Mouse (Mus musculus): ENCODE measurements around the gene Mob1b. TPM values are rescaled to one million over a fixed set of nuclear protein-coding genes. Genes with fewer than 3 reads are reported as not detected.

Gene Mob1b
- 7.6 and 9.0 TPM in 2 replicates for polyA plus RNA-seq (2015; fragmentation: Nextera tagmentation; extraction: Ambion mirVana)

GRCm38 (mm10) chr5:88720116-88721002 is at the start of gene Mob1b:
Mob1b (plus strand) TSS chr5:88720855.

GRCm38 (mm10) chr5:88675443-88676387 is 44.9 kb upstream of the Mob1b start, which contains the start of gene Grsf1:
Grsf1 (minus strand) TSS chr5:88676171.

GRCm38 (mm10) chr5:88764987-88765481 is 44.4 kb downstream of the Mob1b start, which contains the start of gene Dck:
Dck (plus strand) TSS chr5:88764996.

Other genes starting within 250 kb of the Mob1b start
- not detected in 2 replicates for gene Enam, start 232.9 kb upstream of the Mob1b start, polyA plus RNA-seq (2015; fragmentation: Nextera tagmentation; extraction: Ambion mirVana)
- gene Jchain, start 193.0 kb upstream of the Mob1b start, polyA plus RNA-seq (2015; fragmentation: Nextera tagmentation; extraction: Ambion mirVana): 0.12 and 0.15 TPM in 2 replicates
- 43.9 and 51.2 TPM in 2 replicates for gene Utp3, start 166.4 kb upstream of the Mob1b start, polyA plus RNA-seq (2015; fragmentation: Nextera tagmentation; extraction: Ambion mirVana)
- gene Rufy3, start 155.8 kb upstream of the Mob1b start, polyA plus RNA-seq (2015; fragmentation: Nextera tagmentation; extraction: Ambion mirVana): 8.7 and 10.8 TPM in 2 replicates
- gene Grsf1, start 44.7 kb upstream of the Mob1b start, polyA plus RNA-seq (2015; fragmentation: Nextera tagmentation; extraction: Ambion mirVana): 29.4 and 33.3 TPM in 2 replicates
- gene Dck, start 44.1 kb downstream of the Mob1b start, polyA plus RNA-seq (2015; fragmentation: Nextera tagmentation; extraction: Ambion mirVana): 7.7 and 12.6 TPM in 2 replicates
- gene Slc4a4, start 166.0 kb downstream of the Mob1b start, polyA plus RNA-seq (2015; fragmentation: Nextera tagmentation; extraction: Ambion mirVana): 1.2 and 1.4 TPM in 2 replicates

Measured in urinary bladder, postnatal 0 days (tissue).